Mouse (Mus musculus) T-helper 1 cell (primary cell): ENCODE results near the gene Tnnt3.

ENCODE experiments used
- in situ Hi-C: fragments of 300-600 bp; cut with MboI, MseI; formaldehyde crosslinking; loops from one replicate; pipeline ENCODE4 v1.15.1; 2025; ENCODE audit warnings: high pct_unique_total_duplicates

Gene Tnnt3

DNA sequence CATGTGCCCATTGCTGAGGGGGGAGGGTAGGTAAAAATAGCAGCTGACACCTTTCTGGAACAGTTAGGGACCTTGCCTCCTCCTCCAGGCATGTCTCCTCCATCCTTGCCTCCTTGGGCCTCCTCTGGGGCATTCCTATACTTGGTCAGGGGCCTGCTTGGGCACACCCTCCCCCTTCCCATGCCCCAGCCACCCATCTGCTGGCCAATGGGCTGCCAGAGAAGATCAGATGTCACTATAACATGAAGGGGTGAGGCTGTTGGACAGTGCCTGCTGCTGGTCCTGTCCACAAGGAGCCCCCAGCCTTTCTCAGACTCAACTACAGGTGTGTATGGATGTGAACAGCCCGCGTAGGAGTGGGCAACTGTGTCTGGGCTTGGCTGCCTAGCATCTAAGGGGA is at the start of gene Tnnt3:
Gene Tnnt3, plus strand, starts transcription at position 262 of the 400 bp plus-strand sequence.
- in situ Hi-C loops, result loop anchor here (5.0 kb wide), 1 partner anchor 56 kb away; the partner anchor contains the start of gene Tnni2

- in situ Hi-C loops, result loop anchor here (5.0 kb wide), 1 partner anchor 52 kb away; no protein-coding TSS in a partner anchor
Observed at GRCm38 (mm10) chr7:142449038-142449617, 49.5 kb upstream of the Tnnt3 start.

DNA sequence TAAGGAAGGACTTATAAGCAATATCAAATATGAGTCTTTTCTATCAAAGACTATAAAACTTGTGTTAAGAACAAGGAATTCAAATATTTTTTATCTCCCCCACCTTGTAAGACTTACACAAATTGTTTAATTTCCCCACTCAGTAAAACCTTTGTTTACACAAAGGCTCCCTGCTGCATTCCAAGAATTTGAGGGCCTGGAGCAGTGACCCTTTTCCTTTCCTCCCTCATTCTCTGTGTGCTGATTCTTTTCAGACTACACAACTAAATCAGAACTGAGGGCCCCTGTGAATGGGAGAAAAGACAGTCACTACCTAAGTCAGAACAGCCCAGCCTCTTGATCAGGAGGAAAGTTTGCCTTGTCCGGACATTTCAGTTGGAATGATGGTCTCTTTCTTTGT is 43.9 kb upstream of the Tnnt3 start:
- in situ Hi-C loops, result no loop called here

GRCm38 (mm10) chr7:142455251-142455650 is 43.4 kb upstream of the Tnnt3 start:
- in situ Hi-C loops, result no loop called here

DNA sequence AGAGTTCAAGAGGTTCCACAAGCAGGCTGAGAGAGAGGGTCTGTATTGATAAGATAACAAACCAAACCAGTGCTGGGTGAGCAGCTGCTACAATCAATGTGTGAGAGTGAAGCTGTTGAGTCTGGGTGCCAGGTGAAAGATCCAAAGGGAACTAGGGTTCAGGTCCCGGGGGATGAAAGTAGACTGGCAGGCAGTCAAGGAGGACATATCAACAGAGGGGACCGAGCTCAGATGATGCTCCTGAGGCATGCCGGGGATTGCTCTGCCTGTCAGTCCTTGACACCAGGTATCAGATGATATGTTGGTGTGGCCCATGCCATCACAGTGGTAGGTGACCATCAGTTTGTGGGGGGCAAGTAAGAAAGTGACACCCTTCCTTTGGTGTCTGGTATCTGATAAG is 41.8 kb upstream of the Tnnt3 start:
- in situ Hi-C loops, result no loop called here

DNA sequence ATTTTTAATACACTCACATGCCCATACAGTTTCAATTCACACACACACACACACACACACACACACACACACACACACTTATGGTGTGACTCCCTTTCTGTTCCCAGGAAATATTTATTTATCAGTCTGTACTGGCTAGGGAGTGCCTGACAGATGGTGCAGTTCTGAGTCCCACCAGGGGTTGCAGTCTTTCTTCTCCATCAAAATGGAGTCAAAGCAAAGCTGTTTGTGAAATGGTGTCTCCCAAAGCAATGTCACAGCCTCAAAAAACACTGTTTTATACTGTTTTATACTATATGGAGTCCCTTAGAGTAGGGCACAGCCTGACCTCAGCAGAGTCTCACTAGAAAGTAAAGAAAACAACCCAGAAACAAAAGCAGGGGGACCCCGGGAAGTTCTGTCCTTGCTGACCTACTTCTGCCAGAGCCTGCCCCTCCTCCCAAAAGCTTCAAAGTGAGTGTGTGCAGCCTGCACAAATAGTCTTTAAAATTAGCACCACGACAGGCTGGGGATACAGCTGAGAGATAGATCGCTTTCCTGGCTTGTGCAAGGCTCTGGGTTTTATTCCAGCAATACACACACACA is 41.3 kb upstream of the Tnnt3 start:
- in situ Hi-C loops, result no loop called here

- in situ Hi-C loops, result no loop called here
Observed at GRCm38 (mm10) chr7:142458026-142458425, 40.6 kb upstream of the Tnnt3 start.

GRCm38 (mm10) chr7:142458676-142459298 is 39.8 kb upstream of the Tnnt3 start:
- in situ Hi-C loops, result no loop called here

DNA sequence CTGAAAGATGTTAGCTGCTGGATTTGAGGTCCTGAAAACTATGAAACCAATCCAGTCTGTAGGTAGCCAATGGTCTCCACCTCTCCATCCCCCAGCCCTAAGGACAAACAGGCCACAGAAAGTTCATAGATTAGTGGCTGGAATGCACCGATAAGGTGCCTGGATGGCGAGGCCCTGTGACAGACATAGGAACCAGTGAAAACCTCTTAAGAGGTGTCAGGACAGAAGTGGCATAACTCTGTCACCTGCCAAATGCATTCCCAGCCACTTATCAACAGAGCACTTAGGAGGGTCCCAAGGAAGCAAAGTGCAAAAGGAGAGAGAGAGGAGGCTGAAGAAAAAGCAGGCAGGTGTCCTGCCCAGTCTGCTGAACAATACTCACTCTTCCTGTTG is 39.3 kb upstream of the Tnnt3 start:
- in situ Hi-C loops, result no loop called here

DNA sequence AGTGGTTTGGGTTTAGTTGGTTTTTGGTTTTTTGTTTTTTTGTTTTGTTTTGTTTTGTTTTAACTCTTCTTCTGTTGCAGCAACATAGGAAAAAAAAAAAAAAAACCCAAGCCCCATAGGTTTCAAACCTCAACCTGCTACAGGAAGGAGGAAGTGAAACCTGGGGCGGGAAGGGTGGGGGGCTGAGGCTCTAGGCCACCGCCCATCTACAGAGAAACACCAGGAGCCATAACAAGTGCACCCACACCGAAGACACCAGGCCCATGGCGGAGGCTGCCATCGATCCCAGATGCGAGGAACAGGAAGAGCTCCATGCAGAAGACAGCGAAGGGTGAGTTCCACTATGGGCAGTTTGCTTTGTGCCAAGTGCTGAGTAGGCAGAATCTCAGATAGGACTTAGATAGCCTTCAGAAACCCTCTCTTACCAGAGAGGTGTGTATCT is 38.0 kb upstream of the Tnnt3 start, which contains the start of gene Lsp1:
Gene Lsp1, plus strand, starts transcription at position 174 of the 442 bp plus-strand sequence.
- in situ Hi-C loops, result no loop called here

DNA sequence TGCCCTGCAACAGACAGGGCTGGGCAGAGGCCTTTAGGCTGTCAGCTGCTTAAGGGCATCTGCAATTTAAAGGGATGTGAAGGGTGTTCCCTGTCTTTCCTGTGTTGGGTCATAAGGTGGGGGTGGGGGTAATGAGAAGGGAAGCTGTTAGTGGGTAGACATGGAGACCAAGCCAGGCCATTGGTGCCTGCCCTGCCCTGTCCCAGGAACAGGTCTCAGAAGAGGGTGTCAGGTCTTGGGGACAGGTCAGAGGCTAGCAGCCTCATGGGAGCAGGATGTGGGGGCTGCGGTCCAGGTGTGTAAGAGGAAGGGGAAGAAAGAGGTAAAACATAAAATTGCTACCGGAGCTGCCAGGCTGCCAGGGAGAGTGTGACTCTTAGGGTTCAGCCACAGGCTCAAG is 37.2 kb upstream of the Tnnt3 start:
- in situ Hi-C loops, result no loop called here

DNA sequence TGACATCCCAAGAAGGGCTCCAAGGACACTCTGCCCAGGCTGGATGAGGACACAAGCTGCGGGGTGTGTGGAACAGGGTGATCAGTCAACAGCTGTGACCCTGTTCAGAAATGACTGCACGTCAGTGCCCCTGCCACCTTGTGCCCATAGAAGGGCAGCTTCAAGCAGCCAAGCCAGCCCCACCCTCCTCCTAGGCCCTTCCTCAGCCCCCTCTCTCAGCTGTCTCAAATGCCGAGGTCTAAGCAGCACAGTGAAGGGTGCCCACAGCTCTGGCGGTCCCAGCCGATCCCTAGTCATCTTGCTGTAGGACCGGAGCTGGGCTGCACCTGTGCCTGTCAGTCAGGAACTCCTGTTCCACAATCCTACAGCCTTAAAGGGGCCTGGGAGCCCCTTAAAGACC is 36.4 kb upstream of the Tnnt3 start:
- in situ Hi-C loops, result no loop called here

- in situ Hi-C loops, result no loop called here
Observed at GRCm38 (mm10) chr7:142462594-142463078, 36.0 kb upstream of the Tnnt3 start.

DNA sequence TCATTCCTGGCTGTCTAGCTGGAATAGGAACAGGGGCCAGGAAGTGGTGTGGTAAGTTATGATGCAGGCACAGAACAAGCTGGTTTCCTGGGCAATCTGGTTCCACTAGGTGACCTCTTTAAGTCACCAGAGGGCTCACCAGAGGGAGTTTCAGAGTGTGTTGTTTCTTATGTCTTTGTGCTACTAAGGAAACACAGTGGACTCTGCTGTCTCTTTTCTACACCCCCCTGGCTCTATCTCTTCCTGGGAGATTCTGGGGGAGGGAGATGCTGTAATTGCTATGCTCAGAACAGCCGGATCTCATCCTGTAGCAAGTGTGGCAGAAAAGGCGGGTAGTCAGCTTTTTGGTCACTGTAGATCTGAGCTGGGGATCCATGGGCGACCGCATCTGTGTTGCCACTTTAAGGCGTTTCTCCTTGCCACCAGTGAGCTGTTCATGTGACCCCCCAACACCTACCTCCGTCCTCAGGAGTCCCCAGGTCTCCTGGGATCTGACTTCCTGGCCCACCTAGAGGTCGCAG is 28.4 kb upstream of the Tnnt3 start:
- in situ Hi-C loops, result no loop called here

DNA sequence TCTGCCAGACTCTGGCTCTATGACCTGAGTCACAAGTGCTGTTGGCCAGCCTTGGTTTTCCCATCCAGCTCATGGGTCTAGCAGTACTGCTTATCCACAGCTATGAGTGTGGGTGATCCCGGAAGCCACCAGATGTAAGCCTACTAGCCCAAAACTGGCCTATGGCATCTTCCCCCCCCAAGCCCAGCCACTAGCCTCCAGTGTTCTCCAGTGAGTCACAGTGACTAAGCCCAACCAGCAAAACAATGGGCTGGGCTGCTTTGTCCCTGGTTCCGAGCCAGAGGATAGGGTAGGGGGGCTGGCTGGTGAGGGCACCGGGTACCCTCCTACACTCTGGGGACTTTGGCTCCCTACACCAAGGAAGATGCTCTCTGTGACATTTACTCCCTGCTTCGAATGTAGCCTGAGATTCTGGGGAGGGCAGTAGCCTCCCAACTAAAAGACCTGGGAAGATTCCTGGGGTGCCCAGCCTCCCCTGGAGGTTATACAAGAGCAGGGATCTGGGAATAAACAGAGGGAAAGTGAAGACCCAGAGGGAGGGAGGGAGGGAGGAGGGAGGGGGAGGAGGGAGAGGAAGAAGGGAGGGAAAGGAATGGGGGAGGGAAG is 27.7 kb upstream of the Tnnt3 start:
- in situ Hi-C loops, result no loop called here

- in situ Hi-C loops, result no loop called here
Observed at GRCm38 (mm10) chr7:142471414-142471861, 27.2 kb upstream of the Tnnt3 start.

DNA sequence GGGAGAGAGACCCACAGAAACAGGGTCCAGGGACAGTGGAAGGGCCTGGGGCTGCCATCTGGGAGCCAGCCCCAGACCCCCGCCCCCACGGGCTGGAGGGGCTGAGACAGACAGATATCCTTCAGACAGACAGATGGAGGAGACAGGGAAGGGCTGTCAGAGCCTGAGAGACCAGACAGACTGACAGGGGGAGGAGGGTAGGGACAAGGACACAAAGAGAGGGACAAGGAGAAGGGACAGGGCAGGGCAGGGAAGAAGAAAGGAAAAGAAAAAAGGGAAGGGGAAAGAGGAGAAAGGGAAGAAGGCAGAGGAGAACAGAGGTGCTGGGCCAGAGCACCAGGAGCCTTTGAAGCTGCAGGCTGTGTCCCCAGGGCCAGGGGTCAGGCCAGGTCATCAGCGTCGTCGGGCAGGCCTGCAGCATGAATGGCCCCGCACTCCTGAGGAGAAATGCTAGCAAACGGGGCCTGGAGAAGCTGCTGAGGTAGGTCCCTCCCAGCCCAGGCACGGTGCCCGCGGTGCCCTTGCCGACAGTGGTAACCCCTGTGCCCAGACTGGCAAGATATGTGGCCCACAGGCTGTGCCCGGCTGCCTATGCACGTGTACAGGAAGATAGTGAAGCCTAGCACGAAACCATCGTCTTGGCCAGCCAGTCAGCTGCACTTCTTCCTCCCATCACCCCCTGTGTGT is 26.6 kb upstream of the Tnnt3 start:
- in situ Hi-C loops, result no loop called here

DNA sequence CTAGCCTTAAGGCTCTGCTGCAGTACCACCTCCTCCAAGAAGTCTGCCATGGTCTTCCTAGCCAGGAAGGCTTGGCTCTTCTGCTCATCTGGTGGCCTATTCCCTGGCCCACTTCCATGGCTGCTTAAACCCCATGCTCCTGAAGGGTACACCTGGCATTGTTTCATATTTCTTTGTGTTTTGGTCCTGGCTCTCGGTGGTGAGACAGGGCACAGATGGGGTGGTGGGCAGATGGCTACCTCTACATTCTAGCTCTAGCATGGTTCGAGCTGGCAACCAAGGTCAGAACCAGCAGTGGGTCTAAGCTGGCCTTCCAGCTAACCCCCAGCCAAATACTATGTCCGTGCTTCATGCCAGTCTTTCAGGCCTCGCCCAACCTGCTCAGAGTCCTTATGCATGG is 25.7 kb upstream of the Tnnt3 start:
- in situ Hi-C loops, result no loop called here

DNA sequence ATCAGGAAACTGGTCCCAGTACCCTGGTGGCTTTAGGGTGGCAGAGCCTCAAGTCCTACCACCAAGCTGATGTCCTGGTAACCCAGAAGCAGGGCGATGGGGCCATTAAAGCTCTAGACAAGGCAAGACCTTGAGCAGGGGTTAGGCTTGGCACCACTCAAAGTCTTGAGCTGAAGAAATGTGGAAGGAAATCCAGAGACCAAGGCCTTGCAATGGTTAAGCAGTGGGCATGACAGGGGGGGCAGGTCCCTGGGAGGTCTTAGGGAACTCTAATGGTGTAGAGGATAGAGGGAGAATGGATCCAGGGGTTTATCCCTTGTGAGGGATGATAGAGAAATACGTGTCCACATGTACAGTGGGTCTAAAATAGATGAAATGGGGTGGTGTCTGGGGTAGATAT is 25.2 kb upstream of the Tnnt3 start:
- in situ Hi-C loops, result no loop called here

- in situ Hi-C loops, result no loop called here
Observed at GRCm38 (mm10) chr7:142474799-142475198, 23.8 kb upstream of the Tnnt3 start.

DNA sequence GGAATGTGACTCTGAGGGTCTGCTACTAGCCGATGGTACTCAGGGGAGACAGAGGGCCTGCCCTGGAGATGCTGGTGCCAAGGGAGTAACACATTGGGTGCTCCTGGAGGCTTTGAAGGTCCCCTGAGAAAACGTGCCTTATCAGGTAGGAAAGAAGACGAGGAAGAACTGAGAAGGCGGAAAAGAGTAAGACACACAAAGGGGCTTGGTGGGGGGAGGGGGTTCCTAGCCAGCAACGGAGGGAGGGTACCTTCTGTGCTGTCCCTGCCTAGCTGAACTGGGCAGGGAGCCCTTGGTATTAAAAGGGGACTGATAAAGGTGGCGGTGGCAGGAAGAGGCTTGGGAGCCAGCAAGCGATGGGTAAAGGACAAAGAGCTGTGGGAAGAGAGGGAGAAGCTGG is 23.0 kb upstream of the Tnnt3 start:
- in situ Hi-C loops, result no loop called here

DNA sequence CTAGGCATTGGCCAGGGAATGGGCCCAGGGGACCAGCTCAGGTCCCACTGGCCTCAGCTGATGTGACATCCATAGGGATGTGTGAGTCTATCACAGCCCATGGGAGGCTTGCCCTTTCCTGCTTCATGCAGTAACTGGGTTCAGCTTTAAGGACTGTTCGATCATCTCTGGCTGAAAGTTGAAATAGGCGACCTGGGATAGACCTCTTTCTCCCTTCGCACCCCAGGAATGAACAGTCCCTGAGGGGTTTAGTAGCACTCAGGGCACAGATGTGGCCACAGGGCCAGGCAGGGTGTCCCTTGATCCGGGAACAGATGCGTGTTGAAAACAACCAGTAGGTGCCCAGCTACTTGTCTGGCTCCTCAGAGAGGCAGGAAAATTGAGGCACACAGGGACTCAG is 22.4 kb upstream of the Tnnt3 start:
- in situ Hi-C loops, result no loop called here
